Mouse (Mus musculus): ENCODE data around the gene Mettl22. TPM values are rescaled to one million over a fixed set of nuclear protein-coding genes. Genes with fewer than 3 reads are reported as not detected.

Mettl22 gene
- total and polyA plus RNA-seq, 3 experiments, result 11.7 to 19.0 TPM; not detected in 1

DNA sequence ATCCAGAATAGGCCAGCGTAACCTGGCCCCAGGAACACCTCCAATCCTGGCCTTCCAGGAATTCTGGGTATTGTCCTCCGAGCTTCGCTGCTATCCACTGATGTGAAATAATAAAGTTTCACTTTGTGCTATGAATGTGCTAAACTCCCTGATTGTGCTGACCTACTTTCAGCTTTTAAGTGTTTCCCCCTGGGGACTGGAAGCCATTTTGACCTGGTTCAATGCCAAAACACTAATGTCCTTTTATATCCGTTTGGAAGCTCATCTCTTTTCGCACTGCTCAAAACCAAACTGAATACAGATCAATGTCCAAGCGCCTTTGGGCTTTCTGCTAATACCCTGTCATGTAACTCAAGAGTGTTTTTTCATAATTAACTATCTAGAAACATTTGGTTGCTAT is 64.8 kb downstream of the Mettl22 start:
- H3K27ac ChIP-seq (ENCODE audit: control insufficient read depth, low read depth, low read length), result no peak overlapping the region
- DNase-seq (ENCODE audit: low read depth, low spot score), result no peak

DNA sequence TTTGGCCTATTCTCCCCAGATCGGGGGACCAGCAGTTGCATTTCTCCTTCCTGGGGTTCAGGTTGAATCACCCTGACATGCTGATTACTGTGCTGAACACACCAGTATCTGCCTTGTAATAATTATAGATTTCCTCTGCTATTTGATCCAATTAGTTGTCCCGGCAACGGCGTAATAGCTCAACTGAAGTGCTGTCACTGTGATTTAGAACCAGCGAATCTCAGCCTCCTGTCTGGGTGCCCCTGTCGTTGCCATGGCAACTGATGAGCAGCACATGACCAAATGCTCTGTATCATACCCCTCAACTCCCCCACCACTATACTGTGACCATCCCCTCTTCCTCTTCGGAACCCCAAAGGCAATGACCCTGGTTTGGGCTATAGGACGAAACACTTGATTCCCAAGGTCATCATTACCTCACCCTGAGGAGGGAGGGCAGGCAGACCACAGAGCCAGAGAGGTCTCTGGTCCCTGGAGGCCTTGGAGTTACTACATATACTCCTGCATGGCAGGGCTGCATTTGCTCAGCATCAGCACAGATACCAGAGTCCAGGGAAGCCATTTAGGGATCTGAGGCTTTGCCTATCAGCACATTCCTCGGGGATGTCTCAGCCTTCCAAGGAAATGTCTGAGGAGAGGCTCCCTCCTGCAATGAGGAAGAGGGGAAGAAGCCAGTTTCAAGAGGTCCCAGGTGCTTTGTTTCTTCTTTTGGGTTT is 68.7 kb downstream of the Mettl22 start:
- no peak overlapping the region for H3K4me3 ChIP-seq (ENCODE audit: control insufficient read depth in 1 of 2, insufficient read depth in 1 of 2, low read depth in 2 of 2, low read length in 2 of 2)
- H3K4me1 ChIP-seq (ENCODE audit: control insufficient read depth in 1 of 2, insufficient read depth in 2 of 2, low read length in 2 of 2), result no peaks in the 10 kb centered on the region
- no peak overlapping the region for H3K9ac ChIP-seq (ENCODE audit: control insufficient read depth, low read depth, low read length, poor library complexity, severe bottlenecking)
- H3K27ac ChIP-seq (ENCODE audit: control insufficient read depth, low read depth, low read length), result no peak overlapping the region
- no peaks in the 10 kb centered on the region for H3K79me2 ChIP-seq (ENCODE audit: control insufficient read depth, insufficient read depth, low read length, poor library complexity)
- TF ChIP-seq CTCF (IDR thresholded peaks at IDR 0.05 in 2 of 3, conservative IDR thresholded peaks at IDR 0.05 in 1 of 3; ENCODE audit: control insufficient read depth in 1 of 3, insufficient read depth in 1 of 3, low read depth in 2 of 3, low read length in 3 of 3, poor library complexity in 1 of 3, severe bottlenecking in 1 of 3) (no peak), RCOR1 (IDR thresholded peaks at IDR 0.05; ENCODE audit: low read depth, low read length) (no peak), ZKSCAN1 (IDR thresholded peaks at IDR 0.05; ENCODE audit: low read depth, low read length) (no peak), MAZ (IDR thresholded peaks at IDR 0.05; ENCODE audit: low read depth, low read length) (no peak), RAD21 (IDR thresholded peaks at IDR 0.05; ENCODE audit: low read depth, low read length) (no peak), ELF1 (IDR thresholded peaks at IDR 0.05; ENCODE audit: low read depth, low read length) (no peak), MXI1 (IDR thresholded peaks at IDR 0.05; ENCODE audit: low read depth, low read length) (no peak), CHD1 (IDR thresholded peaks at IDR 0.05; ENCODE audit: low read depth, low read length) (no peak), ZNF384 (IDR thresholded peaks at IDR 0.05; ENCODE audit: low read depth, low read length) (no peak), CHD2 (IDR thresholded peaks at IDR 0.05; ENCODE audit: low read length) (no peak), TAL1 (IDR thresholded peaks at IDR 0.05; ENCODE audit: low read length) (no peak)
- H3K9me3 ChIP-seq (replicated peaks; ENCODE audit: insufficient read depth, low read length), result no peaks in the 10 kb centered on the region
- H3K36me3 ChIP-seq (ENCODE audit: control insufficient read depth in 1 of 2, insufficient read depth in 2 of 2, low read length in 2 of 2), result no peaks in the 10 kb centered on the region
- no peak for DNase-seq (ENCODE audit: low read depth, low spot score)
- H3K27me3 ChIP-seq (ENCODE audit: control insufficient read depth in 1 of 2, insufficient read depth in 2 of 2, low read length in 2 of 2), result no peaks in the 10 kb centered on the region

More for the DNA sequence above, 64.8 kb downstream of the Mettl22 start:
- peaks cover 0 to 4% of the 10 kb centered on the region in 2 experiments; a peak in 2 of 4 replicates for H3K36me3 ChIP-seq (ENCODE audit: control insufficient read depth in 1 of 2, insufficient read depth in 2 of 2, low read length in 2 of 2)
- H3K9me3 ChIP-seq (replicated peaks; ENCODE audit: insufficient read depth, low read length), result no peaks in the 10 kb centered on the region
- no peak for TF ChIP-seq ZKSCAN1 (IDR thresholded peaks at IDR 0.05; ENCODE audit: low read depth, low read length)
- TF ChIP-seq ZNF384 (IDR thresholded peaks at IDR 0.05; ENCODE audit: low read depth, low read length), result no peak
- TF ChIP-seq NELFE (IDR thresholded peaks at IDR 0.05; ENCODE audit: low read depth, low read length), result no peak
- TF ChIP-seq ZC3H11A (IDR thresholded peaks at IDR 0.05; ENCODE audit: low read depth, low read length), result no peak
- no peak for TF ChIP-seq POLR2AphosphoS2 (IDR thresholded peaks at IDR 0.05; ENCODE audit: low read length)
- no peak for TF ChIP-seq POLR2AphosphoS5 (IDR thresholded peaks at IDR 0.05; ENCODE audit: borderline replicate concordance, low read depth, low read length)
- no peak overlapping the region for H3K4me3 ChIP-seq (ENCODE audit: control insufficient read depth in 1 of 2, insufficient read depth in 1 of 2, low read depth in 2 of 2, low read length in 2 of 2)
- no peak overlapping the region for H3K9ac ChIP-seq (ENCODE audit: control insufficient read depth, low read depth, low read length, poor library complexity, severe bottlenecking)
- H3K27me3 ChIP-seq (ENCODE audit: control insufficient read depth in 1 of 2, insufficient read depth in 2 of 2, low read length in 2 of 2), result no peaks in the 10 kb centered on the region
- peaks cover 5 to 9% of the 10 kb centered on the region in 2 experiments for H3K4me1 ChIP-seq (ENCODE audit: control insufficient read depth in 1 of 2, insufficient read depth in 2 of 2, low read length in 2 of 2)
- H3K79me2 ChIP-seq (ENCODE audit: control insufficient read depth, insufficient read depth, low read length, poor library complexity), result no peaks in the 10 kb centered on the region

Other genes starting within 250 kb of the Mettl22 start
- not detected in 2 replicates for gene Tmem114, start 45.7 kb upstream of the Mettl22 start, total RNA-seq (2012; rRNA removed)
- not detected for gene Tmem114, start 45.7 kb upstream of the Mettl22 start, polyA plus RNA-seq (2012; ENCODE audit: insufficient read depth in 1 of 2, insufficient read length in 2 of 2, low read depth in 1 of 2, low replicate concordance in 2 of 2, missing spikeins in 1 of 2)
- 0.23 and 0.27 TPM in 2 replicates for gene Abat, start 42.6 kb downstream of the Mettl22 start, total RNA-seq (2012; rRNA removed)
- gene Abat, start 42.6 kb downstream of the Mettl22 start, polyA plus RNA-seq (2012; ENCODE audit: insufficient read depth in 1 of 2, insufficient read length in 2 of 2, low read depth in 1 of 2, low replicate concordance in 2 of 2, missing spikeins in 1 of 2), result under 1 TPM in 1 of 2 experiments, not detected in 1; 0.77 TPM
- gene Pmm2, start 166.9 kb downstream of the Mettl22 start, total RNA-seq (2012; rRNA removed), result 44.5 and 53.4 TPM in 2 replicates
- gene Pmm2, start 166.9 kb downstream of the Mettl22 start, polyA plus RNA-seq (2012; ENCODE audit: insufficient read depth in 1 of 2, insufficient read length in 2 of 2, low read depth in 1 of 2, low replicate concordance in 2 of 2, missing spikeins in 1 of 2), result 10 to 100 TPM in 1 of 2 experiments, not detected in 1; 96.0 TPM
- gene Tmem186, start 166.9 kb downstream of the Mettl22 start, total RNA-seq (2012; rRNA removed), result 18.4 and 22.5 TPM in 2 replicates
- gene Tmem186, start 166.9 kb downstream of the Mettl22 start, polyA plus RNA-seq (2012; ENCODE audit: insufficient read depth in 1 of 2, insufficient read length in 2 of 2, low read depth in 1 of 2, low replicate concordance in 2 of 2, missing spikeins in 1 of 2), result 10 to 100 TPM; 18.9 to 99.9 TPM
- 19.5 and 21.4 TPM in 2 replicates for gene Carhsp1, start 201.4 kb downstream of the Mettl22 start, total RNA-seq (2012; rRNA removed)
- gene Carhsp1, start 201.4 kb downstream of the Mettl22 start, polyA plus RNA-seq (2012; ENCODE audit: insufficient read depth in 1 of 2, insufficient read length in 2 of 2, low read depth in 1 of 2, low replicate concordance in 2 of 2, missing spikeins in 1 of 2), result 10 to 100 TPM in 1 of 2 experiments, not detected in 1; 28.0 TPM
- gene Gm5767, start 210.0 kb downstream of the Mettl22 start, total RNA-seq (2012; rRNA removed), result not detected in 2 replicates
- gene Gm5767, start 210.0 kb downstream of the Mettl22 start, polyA plus RNA-seq (2012; ENCODE audit: insufficient read depth in 1 of 2, insufficient read length in 2 of 2, low read depth in 1 of 2, low replicate concordance in 2 of 2, missing spikeins in 1 of 2), result not detected

All from MEL (cell line).